Mouse (Mus musculus): ENCODE data around the gene Pagr1b.
A peak's percentile ranks its signal among the peaks of the same experiment; 100 is the strongest.

GRCm38 (mm10) chr7:127026161-127026600 is 9.9 kb upstream of the Pagr1b start:
- peak; percentile 63; the same call in 1 of the 2 replicates for TF ChIP-seq POLR2A (IDR thresholded peaks at IDR 0.05; ENCODE audit: low read depth, low read length)
- TF ChIP-seq JUND (conservative IDR thresholded peaks at IDR 0.05; ENCODE audit: low read depth, low read length), result no peak
- TF ChIP-seq EP300 (IDR thresholded peaks at IDR 0.05; ENCODE audit: low read length), result no peak
- TF ChIP-seq SIN3A (IDR thresholded peaks at IDR 0.05; ENCODE audit: low read length), result peak; percentile 36; the same call in 1 of the 2 replicates
- no peak for TF ChIP-seq CTCF (conservative IDR thresholded peaks at IDR 0.05 in 1 of 2, IDR thresholded peaks at IDR 0.05 in 1 of 2; ENCODE audit: low read depth in 2 of 2, low read length in 2 of 2)
- peak; percentile 72; the same call in 1 of the 2 replicates for TF ChIP-seq MXI1 (IDR thresholded peaks at IDR 0.05; ENCODE audit: low read depth, low read length)
- TF ChIP-seq POLR2AphosphoS2 (IDR thresholded peaks at IDR 0.05; ENCODE audit: low read depth, low read length), result no peak
- no peak for TF ChIP-seq MYC (IDR thresholded peaks at IDR 0.05; ENCODE audit: low read depth, low read length)

Measured in CH12.LX (cell line).